Mouse (Mus musculus): ENCODE results near the gene Nyap1. TPM values are rescaled to one million over a fixed set of nuclear protein-coding genes. Genes with fewer than 3 reads are reported as not detected.

The Nyap1 gene
- total RNA-seq, 2 experiments from 2014 or later = 70.1 to 79.5 TPM

GRCm38 (mm10) chr5:137719088-137719487 is 22.3 kb downstream of the Nyap1 start:
- DNase-seq (ENCODE audit: low spot score in 2 of 2) = no peak
- intact Hi-C loops (cut with DNase I) = no loop called here

- intact Hi-C loops (cut with DNase I) = no loop called here
- no peak for DNase-seq (ENCODE audit: low spot score in 2 of 2)
Measured at GRCm38 (mm10) chr5:137718020-137718790, 23.2 kb downstream of the Nyap1 start.

- intact Hi-C loops (cut with DNase I) = no loop called here
- no peak for DNase-seq (ENCODE audit: low spot score in 2 of 2)
Measured at GRCm38 (mm10) chr5:137715685-137716084, 25.7 kb downstream of the Nyap1 start.

- intact Hi-C loops (cut with DNase I) = no loop called here
- no peak for DNase-seq (ENCODE audit: low spot score in 2 of 2)
Measured at GRCm38 (mm10) chr5:137713454-137713853, 28.0 kb downstream of the Nyap1 start.

DNA sequence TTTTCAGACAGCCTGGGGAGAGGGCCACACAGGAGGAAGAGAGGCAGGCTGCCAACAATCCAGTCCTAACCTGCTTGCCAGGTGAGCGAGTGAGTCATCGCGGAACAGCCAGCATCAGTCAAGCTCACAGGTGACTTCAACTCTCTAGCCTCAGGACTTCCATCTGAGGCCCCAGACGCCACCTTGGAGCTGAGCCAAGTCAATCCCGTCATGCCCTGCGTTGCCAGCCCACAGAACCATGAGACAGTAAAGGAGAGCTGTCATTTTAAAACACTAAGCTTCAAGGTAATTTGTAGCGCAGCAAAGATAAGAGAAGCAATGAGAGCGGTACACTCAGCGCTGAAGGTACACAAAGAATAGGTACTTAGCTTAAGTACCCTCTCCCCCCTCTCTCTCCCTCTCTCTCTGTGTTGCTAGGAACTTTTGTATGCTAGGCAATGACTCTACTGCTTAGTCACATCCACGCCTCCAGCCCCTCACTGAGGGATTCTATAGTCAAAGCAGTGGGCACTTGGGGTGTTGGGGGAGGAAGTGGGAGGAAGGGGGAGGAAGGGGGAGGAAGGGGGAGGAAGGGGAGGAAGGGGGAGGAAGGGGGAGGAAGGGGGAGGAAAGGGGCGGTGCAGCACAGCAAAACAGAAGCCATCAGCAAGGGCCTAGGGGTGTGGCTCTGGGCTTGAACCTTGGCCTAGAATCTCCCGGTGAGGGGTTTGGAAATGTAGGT is 34.3 kb downstream of the Nyap1 start:
- intact Hi-C loops (cut with DNase I) = no loop called here
- DNase-seq (ENCODE audit: low spot score in 2 of 2) = peak in 1 of 2 experiments; percentile 15

DNA sequence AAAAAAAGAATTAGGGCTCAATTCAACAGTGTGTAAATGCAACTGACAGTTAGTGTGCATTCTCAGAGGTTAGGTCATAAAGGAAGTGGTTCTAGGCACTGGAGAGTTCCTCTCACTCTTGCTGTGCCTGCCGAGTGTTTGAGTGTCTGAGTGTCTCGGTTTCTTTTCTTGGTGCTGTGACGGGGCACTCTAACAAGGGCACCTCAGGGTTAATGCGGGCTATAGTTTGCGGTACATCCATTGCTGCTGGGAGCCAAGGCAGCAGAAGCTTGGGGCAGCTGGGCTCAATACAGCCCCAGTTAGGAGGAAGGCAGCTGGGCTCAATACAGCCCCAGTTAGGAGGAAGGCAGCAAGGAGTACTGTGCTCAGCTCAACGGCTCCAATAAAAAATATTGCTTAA is 36.2 kb downstream of the Nyap1 start:
- DNase-seq (ENCODE audit: low spot score in 2 of 2) = no peak
- intact Hi-C loops (cut with DNase I) = no loop called here

DNA sequence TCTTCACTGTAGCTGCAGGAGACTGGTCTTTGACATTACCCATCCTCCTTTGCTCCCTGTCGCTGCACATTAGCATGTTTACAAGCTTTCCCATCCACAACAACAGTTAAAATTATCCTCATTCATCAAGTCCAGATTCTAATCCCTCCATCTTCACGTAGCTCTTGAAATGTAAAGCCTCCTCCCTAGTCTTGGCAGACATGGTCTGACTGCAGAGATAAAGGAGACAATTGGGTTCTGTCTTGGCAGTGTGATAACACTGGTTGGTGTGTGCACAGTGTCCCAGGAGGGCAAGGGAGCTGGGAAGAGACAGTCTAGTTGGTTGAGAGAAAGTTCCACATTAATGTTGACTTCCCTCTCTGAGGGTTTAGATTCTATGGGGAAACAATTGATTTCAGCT is 41.6 kb downstream of the Nyap1 start:
- intact Hi-C loops (cut with DNase I) = no loop called here
- no peak for DNase-seq (ENCODE audit: low spot score in 2 of 2)

DNA sequence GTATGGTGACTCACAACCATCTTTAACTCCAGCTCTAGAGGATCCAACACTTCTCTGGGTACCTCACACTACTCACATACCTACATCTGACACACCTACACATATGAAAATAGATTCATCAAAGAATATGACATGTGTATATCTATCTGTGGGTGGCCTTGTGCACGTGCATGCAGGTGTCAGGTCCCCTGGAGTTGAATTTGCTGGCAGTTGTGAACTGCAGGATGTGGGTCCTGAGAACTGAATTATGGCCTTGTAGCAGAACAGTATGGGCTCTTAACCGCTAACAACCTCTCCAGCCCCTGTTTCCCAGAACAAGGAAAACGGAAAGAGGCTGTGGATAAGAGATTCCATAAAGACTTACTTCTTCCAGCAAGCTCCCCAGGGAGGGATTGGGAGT is 42.3 kb downstream of the Nyap1 start:
- no peak for DNase-seq (ENCODE audit: low spot score in 2 of 2)
- intact Hi-C loops (cut with DNase I) = no loop called here

- no peak for DNase-seq (ENCODE audit: low spot score in 2 of 2)
Measured at GRCm38 (mm10) chr5:137695930-137696329, 45.5 kb downstream of the Nyap1 start.

GRCm38 (mm10) chr5:137694796-137695195 is 46.6 kb downstream of the Nyap1 start:
- no peak for DNase-seq (ENCODE audit: low spot score in 2 of 2)
- intact Hi-C loops (cut with DNase I) = no loop called here

More at GRCm38 (mm10) chr5:137695930-137696329, 45.5 kb downstream of the Nyap1 start:
- intact Hi-C loops (cut with DNase I) = no loop called here

DNA sequence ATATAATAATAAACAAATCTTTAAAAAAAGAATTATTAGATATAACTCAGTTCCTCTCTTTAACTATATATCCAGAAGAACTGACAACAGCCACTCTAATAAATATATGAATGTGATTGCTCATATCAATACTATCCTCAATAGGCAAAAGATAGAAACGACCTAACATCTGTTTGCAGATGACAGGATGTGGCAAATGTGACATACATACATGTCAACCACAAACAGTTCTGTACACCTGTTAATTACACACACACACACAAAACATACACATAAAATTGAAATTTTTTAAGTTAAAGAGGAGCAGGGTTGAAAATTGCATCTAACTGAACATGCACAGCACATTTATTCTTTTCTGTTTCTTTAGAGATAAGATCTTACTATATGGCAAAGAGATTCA is 49.5 kb downstream of the Nyap1 start:
- DNase-seq (ENCODE audit: low spot score in 2 of 2) = no peak
- intact Hi-C loops (cut with DNase I) = no loop called here

DNA sequence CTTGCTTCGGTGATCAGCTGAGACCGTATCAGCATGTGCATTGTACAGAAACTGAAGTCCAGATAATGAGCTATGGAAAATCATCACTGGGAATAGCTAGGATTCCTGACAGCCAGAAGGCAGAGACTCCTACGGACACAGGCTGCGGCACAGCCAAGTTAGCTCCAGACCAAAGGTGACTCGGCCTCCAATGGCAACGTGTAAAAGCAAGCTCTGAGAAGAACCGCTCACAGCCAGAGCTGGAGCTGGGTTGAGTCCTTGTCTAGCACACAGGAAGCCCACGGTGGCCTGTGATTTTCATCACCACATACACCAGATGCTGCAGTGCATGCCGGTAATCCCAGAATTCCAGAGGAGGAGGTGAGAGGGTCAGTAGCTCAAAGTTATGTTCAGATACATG is 50.9 kb downstream of the Nyap1 start:
- DNase-seq (ENCODE audit: low spot score in 2 of 2) = no peak
- intact Hi-C loops (cut with DNase I) = no loop called here

DNA sequence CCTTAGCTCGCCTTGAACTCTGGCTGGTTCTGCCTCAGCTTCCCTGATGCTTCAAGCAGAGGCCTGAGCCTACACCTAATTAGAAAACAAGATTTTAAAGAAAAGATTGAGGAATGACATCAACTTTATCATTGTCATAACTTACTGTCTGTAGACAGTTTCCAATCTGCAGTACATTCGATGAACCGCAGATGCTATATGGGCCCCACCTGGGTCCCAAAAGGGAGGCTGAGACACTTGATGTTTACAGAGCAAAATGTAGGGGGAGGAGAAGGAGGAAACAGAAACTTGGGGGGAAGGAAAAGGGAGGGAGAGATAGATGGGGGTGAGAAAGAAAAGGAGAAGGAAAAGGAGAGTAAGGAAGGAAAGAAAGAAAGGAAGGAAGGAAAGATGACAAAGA is 51.4 kb downstream of the Nyap1 start:
- intact Hi-C loops (cut with DNase I) = no loop called here
- no peak for DNase-seq (ENCODE audit: low spot score in 2 of 2)

GRCm38 (mm10) chr5:137686127-137686790 is 55.1 kb downstream of the Nyap1 start:
- no peak for DNase-seq (ENCODE audit: low spot score in 2 of 2)
- intact Hi-C loops (cut with DNase I) = no loop called here

DNA sequence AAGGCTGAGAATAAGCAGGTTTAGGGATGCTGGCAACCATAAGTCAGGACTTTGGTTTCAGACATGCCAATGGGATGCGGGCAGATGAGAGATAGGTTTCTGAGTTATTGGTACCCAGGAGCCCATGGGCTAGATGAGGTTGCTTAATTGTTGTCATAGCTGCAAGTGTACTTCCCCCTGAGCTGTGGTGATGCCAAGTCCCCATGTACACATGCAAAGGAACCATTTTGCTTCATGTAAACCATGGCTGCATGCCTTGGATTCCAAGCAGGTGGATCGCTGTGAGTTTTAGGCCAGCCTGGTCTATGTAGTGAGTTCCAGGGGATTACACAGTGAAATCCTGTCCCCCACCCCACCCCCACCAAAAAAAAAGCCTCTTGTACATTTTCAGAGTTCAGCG is 55.8 kb downstream of the Nyap1 start:
- DNase-seq (ENCODE audit: low spot score in 2 of 2) = no peak
- intact Hi-C loops (cut with DNase I) = no loop called here

- DNase-seq (ENCODE audit: low spot score in 2 of 2) = peak; percentile 98 to 99
- intact Hi-C loops (cut with DNase I) = loop anchor here (1.0 kb wide), 1 partner anchor 50 kb away; no protein-coding TSS in a partner anchor
Measured at GRCm38 (mm10) chr5:137684294-137685123, 56.9 kb downstream of the Nyap1 start, which contains the start of gene Agfg2. Agfg2 (minus strand) TSS chr5:137684726.

DNA sequence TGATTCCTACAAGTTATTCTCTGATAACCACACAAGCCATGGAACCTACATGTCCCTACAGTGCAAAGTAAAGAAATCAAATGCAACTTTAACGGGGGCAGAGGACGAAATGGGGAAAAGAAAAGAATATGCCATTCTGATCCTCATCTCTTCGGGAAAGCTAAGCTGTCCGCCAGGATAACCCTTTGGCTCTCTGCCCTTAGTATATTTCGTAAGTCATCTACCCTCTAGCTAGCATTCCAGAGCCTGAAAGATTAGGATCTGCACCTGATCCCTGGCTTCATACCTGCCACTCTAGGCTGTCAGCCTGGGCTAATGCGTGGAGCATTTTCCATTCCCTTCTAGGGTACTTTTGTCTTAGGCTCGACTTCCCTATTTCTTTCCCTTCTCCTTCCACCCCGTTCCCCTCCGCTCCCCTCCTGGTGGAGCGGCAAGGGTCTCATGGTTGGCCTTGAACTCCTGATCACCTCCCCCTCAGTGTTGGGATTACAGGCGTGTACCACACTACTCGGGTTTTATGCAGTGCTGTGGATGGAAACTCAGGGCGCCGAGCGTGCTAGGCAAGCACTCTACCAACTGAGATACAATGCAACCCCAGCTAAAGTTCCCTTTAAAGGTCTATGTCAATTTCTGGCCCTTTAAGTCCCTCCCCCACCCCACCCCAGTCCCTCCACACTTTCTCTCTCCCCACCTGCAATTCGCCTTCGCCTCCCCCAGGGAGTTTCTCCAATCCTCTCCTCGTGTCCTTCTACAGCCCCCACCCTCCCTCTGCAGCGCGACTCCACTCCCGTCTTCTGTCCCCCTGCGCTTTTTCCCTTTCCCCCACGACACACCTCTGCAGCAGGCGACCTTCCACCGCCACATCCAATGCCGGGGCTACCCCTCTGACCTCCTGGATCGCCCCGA is 57.8 kb downstream of the Nyap1 start:
- peak in 1 of 2 experiments; percentile 26 for DNase-seq (ENCODE audit: low spot score in 2 of 2)
- intact Hi-C loops (cut with DNase I) = loop anchor here (1.0 to 2.0 kb wide), 2 partner anchors 23 to 51 kb away; no protein-coding TSS in a partner anchor

- DNase-seq (ENCODE audit: low spot score in 2 of 2) = no peak
- intact Hi-C loops (cut with DNase I) = loop anchor here (2.0 kb wide), 1 partner anchor 22 kb away; no protein-coding TSS in a partner anchor
Measured at GRCm38 (mm10) chr5:137682526-137682925, 58.9 kb downstream of the Nyap1 start.
